Mouse (Mus musculus) forebrain, embryonic 10.5 days (tissue): ENCODE results near the gene Trpm1. TPM values are rescaled to one million over a fixed set of nuclear protein-coding genes. Genes with fewer than 3 reads are reported as not detected.

Experiments
- DNase-seq: peaks from one replicate; pipeline ENCODE4 v3.0.0-alpha.2; 2017; ENCODE audit warnings: low spot score; ENCODE audit errors: extremely low spot score
- H3K27ac ChIP-seq: fragments of 300-500 bp; sonication (generic); 2 replicates; pipeline ENCODE4 v1.5.1; 2016; ENCODE audit warnings: mild to moderate bottlenecking
- H3K27me3 ChIP-seq: fragments of 300-500 bp; sonication (generic); 2 replicates; pipeline ENCODE4 v1.6.1; 2016; ENCODE audit warnings: mild to moderate bottlenecking; ENCODE audit not compliant: poor library complexity, severe bottlenecking
- H3K36me3 ChIP-seq: fragments of 300-500 bp; sonication (generic); replicated peaks from 2 replicates; pipeline ENCODE4 v1.6.1; 2016; ENCODE audit warnings: mild to moderate bottlenecking, moderate library complexity
- H3K4me1 ChIP-seq: fragments of 300-500 bp; sonication (generic); 2 replicates; pipeline ENCODE4 v1.6.1; 2016
- H3K4me3 ChIP-seq: fragments of 300-500 bp; sonication (generic); 2 replicates; pipeline ENCODE4 v1.5.1; 2016; ENCODE audit warnings: mild to moderate bottlenecking, moderate library complexity
- H3K9me3 ChIP-seq: fragments of 300-500 bp; sonication (generic); 2 replicates; pipeline ENCODE4 v1.6.1; 2016; ENCODE audit warnings: mild to moderate bottlenecking, moderate library complexity
- WGBS: fragments of 180-500 bp; shearing (Covaris S2); methylation state at CpG from one replicate; pipeline ENCODE4 v1.1.7; 2016; 5-methylcytosine and 5-hydroxymethylcytosine counted together
- polyA plus RNA-seq: library from polyadenylated mRNA; unstranded; fragments of >200 nt; fragmentation: Nextera tagmentation; extraction: Ambion mirVana; gene quantifications from 2 replicates; pipeline ENCODE4 v1.2.1, GENCODE M21; 2016

Trpm1 gene
- polyA plus RNA-seq, 1 experiment from 2014 or later, result 6.9 TPM

- H3K4me1 ChIP-seq, result peaks cover 36% of the 10 kb centered on the region
- no peaks in the 10 kb centered on the region for H3K36me3 ChIP-seq
- H3K27me3 ChIP-seq, result no peaks in the 10 kb centered on the region
- no peaks in the 10 kb centered on the region for H3K9me3 ChIP-seq
- 67% methylated on average over 7 of the region's 7 CpGs for WGBS
- DNase-seq, result no peak
- H3K4me3 ChIP-seq, result no peak overlapping the region
- no peak overlapping the region for H3K27ac ChIP-seq
Observed at GRCm38 (mm10) chr7:64156918-64157690, 3.5 kb downstream of the Trpm1 start.

GRCm38 (mm10) chr7:64158281-64159055 is 4.8 kb downstream of the Trpm1 start:
- Histone ChIP-seq H3K27me3 (no peaks in the 10 kb centered on the region), H3K27ac (no peak overlapping the region), H3K4me1 (peaks cover 50% of the 10 kb centered on the region), H3K36me3 (no peaks in the 10 kb centered on the region), H3K9me3 (no peaks in the 10 kb centered on the region), H3K4me3 (no peak overlapping the region)
- 81% methylated on average over 12 of the region's 12 CpGs for WGBS
- no peak for DNase-seq

- 62% methylated on average over 5 of the region's 5 CpGs for WGBS
- Histone ChIP-seq H3K36me3 (no peaks in the 10 kb centered on the region), H3K27ac (peak overlapping the region; percentile 32), H3K4me1 (peaks cover 50% of the 10 kb centered on the region), H3K4me3 (no peak overlapping the region), H3K9me3 (no peaks in the 10 kb centered on the region), H3K27me3 (no peaks in the 10 kb centered on the region)
- no peak for DNase-seq
Observed at GRCm38 (mm10) chr7:64159056-64159542, 5.5 kb downstream of the Trpm1 start.

- no peak for DNase-seq
- Histone ChIP-seq H3K36me3 (no peaks in the 10 kb centered on the region), H3K27ac (peak overlapping the region; percentile 32), H3K4me3 (no peak overlapping the region), H3K4me1 (peaks cover 50% of the 10 kb centered on the region), H3K27me3 (no peaks in the 10 kb centered on the region), H3K9me3 (no peaks in the 10 kb centered on the region)
- WGBS, result 59% methylated on average over 7 of the region's 7 CpGs
Observed at GRCm38 (mm10) chr7:64159612-64160591, 6.3 kb downstream of the Trpm1 start.

GRCm38 (mm10) chr7:64160737-64161470 is 7.3 kb downstream of the Trpm1 start:
- WGBS, result 82% methylated on average over 10 of the region's 10 CpGs
- Histone ChIP-seq H3K4me3 (no peak overlapping the region), H3K27me3 (no peaks in the 10 kb centered on the region), H3K36me3 (no peaks in the 10 kb centered on the region), H3K4me1 (peaks cover 42% of the 10 kb centered on the region), H3K27ac (no peak overlapping the region), H3K9me3 (no peaks in the 10 kb centered on the region)
- no peak for DNase-seq

- peaks cover 35% of the 10 kb centered on the region for H3K4me1 ChIP-seq
- no peak for DNase-seq
- no peaks in the 10 kb centered on the region for H3K9me3 ChIP-seq
- peak overlapping the region; percentile 44 for H3K27ac ChIP-seq
- no peaks in the 10 kb centered on the region for H3K27me3 ChIP-seq
- no peaks in the 10 kb centered on the region for H3K36me3 ChIP-seq
- 80% methylated on average over 7 of the region's 7 CpGs for WGBS
- H3K4me3 ChIP-seq, result no peak overlapping the region
Observed at GRCm38 (mm10) chr7:64161990-64162389, 8.4 kb downstream of the Trpm1 start.

- Histone ChIP-seq H3K27ac (0 out of 2 replicates have a peak overlapping the region, but pooled peaks have one; percentile 40), H3K4me1 (peaks cover 35% of the 10 kb centered on the region), H3K27me3 (no peaks in the 10 kb centered on the region), H3K4me3 (no peak overlapping the region), H3K36me3 (no peaks in the 10 kb centered on the region), H3K9me3 (no peaks in the 10 kb centered on the region)
- DNase-seq, result no peak
- 84% methylated on average over 3 of the region's 3 CpGs for WGBS
Observed at GRCm38 (mm10) chr7:64163086-64163485, 9.5 kb downstream of the Trpm1 start.

GRCm38 (mm10) chr7:64163890-64164289 is 10.3 kb downstream of the Trpm1 start:
- Histone ChIP-seq H3K4me3 (no peak overlapping the region), H3K27me3 (no peaks in the 10 kb centered on the region), H3K4me1 (peaks cover 31% of the 10 kb centered on the region), H3K36me3 (no peaks in the 10 kb centered on the region), H3K27ac (no peak overlapping the region), H3K9me3 (no peaks in the 10 kb centered on the region)
- DNase-seq, result no peak
- 92% methylated on average over 1 of the region's 1 CpGs for WGBS

- Histone ChIP-seq H3K9me3 (no peaks in the 10 kb centered on the region), H3K27ac (no peak overlapping the region), H3K36me3 (no peaks in the 10 kb centered on the region), H3K4me3 (no peak overlapping the region), H3K27me3 (no peaks in the 10 kb centered on the region), H3K4me1 (peaks cover 21% of the 10 kb centered on the region)
- no peak for DNase-seq
- 61% methylated on average over 3 of the region's 3 CpGs for WGBS
Observed at GRCm38 (mm10) chr7:64164997-64165396, 11.4 kb downstream of the Trpm1 start.

- Histone ChIP-seq H3K4me1 (peaks cover 18% of the 10 kb centered on the region), H3K27me3 (no peaks in the 10 kb centered on the region), H3K9me3 (no peaks in the 10 kb centered on the region), H3K36me3 (no peaks in the 10 kb centered on the region), H3K27ac (no peak overlapping the region), H3K4me3 (no peak overlapping the region)
- DNase-seq, result no peak
- WGBS, result 64% methylated on average over 3 of the region's 3 CpGs
Observed at GRCm38 (mm10) chr7:64166025-64166424, 12.4 kb downstream of the Trpm1 start.

- no peak for DNase-seq
- H3K36me3 ChIP-seq, result no peaks in the 10 kb centered on the region
- H3K4me1 ChIP-seq, result peaks cover 18% of the 10 kb centered on the region
- H3K27me3 ChIP-seq, result no peaks in the 10 kb centered on the region
- no peaks in the 10 kb centered on the region for H3K9me3 ChIP-seq
- H3K4me3 ChIP-seq, result no peak overlapping the region
- H3K27ac ChIP-seq, result no peak overlapping the region
Observed at GRCm38 (mm10) chr7:64166724-64167123, 13.1 kb downstream of the Trpm1 start.

GRCm38 (mm10) chr7:64179310-64179709 is 25.7 kb downstream of the Trpm1 start:
- no peaks in the 10 kb centered on the region for H3K4me1 ChIP-seq
- H3K36me3 ChIP-seq, result no peaks in the 10 kb centered on the region
- no peaks in the 10 kb centered on the region for H3K9me3 ChIP-seq
- H3K27ac ChIP-seq, result no peak overlapping the region
- 89% methylated on average over 4 of the region's 4 CpGs for WGBS
- no peak for DNase-seq
- H3K4me3 ChIP-seq, result no peak overlapping the region
- H3K27me3 ChIP-seq, result peaks cover 5% of the 10 kb centered on the region; the same call in 1 of the 2 replicates
